Mouse (Mus musculus): ENCODE measurements at regions not wholly inside any gene's neighbourhood (a gene's known extent, or its start where the extent isn't known, plus 50 kb on each side); places are given as distances from the start of the nearest gene placed in this dataset.
A peak's percentile ranks its signal among the peaks of the same experiment; 100 is the strongest.

GRCm38 (mm10) chr15:93961950-93962349 is 366.3 kb upstream of the Prickle1 start:
- DNase-seq, result no peak

GRCm38 (mm10) chr15:93959931-93960330 is 364.2 kb upstream of the Prickle1 start:
- no peak for DNase-seq

GRCm38 (mm10) chr15:93958086-93958485 is 362.4 kb upstream of the Prickle1 start:
- no peak for DNase-seq

DNA sequence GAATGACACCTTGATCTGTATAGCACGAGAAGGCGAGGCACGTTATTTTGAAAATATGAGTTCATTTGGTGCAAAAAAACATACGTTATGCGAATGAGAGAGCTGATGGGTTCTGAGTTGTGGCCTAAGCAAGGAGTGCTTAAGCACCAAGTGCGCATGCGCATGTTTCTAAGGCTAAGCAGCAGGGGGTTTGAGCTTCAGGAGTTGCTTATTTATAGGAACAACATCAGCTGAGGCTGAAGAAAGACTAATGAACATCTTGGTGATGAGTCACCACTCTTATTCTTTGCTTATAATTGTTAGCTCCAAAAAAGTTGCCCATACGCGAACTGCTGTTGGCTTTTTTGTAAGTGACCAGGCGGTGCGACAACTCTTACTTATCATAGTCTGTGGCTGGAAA is 361.1 kb upstream of the Prickle1 start:
- DNase-seq, result no peak

DNA sequence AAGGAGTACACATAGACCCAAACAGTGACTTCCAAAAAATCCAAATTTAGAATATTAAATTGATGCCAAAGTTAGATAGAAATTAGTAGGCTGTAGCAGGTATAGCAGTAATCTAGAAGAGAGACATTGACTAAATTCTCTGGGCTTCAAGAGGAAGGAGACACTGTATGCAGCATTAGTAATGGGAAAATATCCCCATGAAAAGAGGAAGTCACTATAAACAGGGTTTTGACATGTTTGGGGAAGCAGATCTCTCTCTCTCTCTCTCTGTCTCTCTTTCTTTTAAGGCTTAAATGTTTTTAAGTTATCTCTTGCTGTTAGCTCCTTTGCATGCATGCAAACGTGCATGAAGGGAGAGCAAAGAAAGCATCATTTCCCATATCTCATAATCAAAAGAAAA is 357.9 kb upstream of the Prickle1 start:
- no peak for DNase-seq

- no peak for DNase-seq
Measured at GRCm38 (mm10) chr15:93950441-93950840, 354.8 kb upstream of the Prickle1 start.

DNA sequence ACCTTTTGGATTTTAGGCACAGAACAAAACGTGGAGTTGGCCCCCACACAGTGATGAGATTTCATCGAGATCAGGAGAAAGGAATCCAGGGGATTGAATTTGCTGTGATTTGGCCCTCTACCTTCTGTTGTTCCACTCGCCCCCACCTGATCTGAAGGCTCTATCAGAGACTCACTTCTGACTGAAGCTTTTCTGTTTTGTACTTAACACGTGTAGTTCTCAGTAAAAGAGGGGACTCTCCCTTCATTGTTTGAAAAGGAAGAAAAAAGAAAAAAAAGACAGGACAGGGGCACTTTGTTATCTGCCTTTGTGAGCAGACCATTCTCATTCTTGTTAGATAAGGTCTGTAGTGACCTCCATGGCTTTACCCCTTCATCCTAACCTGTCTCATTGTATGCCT is 353.2 kb upstream of the Prickle1 start:
- DNase-seq, result no peak

- no peak for DNase-seq
Measured at GRCm38 (mm10) chr15:93943545-93943944, 347.9 kb upstream of the Prickle1 start.

GRCm38 (mm10) chr15:93932971-93933496 is 337.3 kb upstream of the Prickle1 start:
- no peak for DNase-seq

DNA sequence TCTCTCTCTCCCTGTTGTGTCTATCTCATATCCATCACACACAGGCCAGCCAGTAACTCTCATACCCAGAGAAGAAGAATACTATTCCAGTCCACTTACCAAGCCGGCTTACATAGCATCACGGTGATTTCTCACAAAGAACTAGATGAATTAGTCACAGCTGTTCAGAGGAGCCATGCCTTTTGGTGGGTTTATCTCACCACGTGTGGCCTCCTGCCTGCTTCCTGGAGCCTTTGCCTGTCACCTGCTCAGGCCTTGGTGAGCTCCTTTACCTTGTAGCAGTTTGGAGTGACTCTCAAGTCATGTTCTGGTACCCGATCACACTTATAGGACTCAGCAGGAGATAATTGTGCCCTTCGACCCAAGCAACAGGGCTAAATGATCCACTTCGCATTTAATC is 331.2 kb upstream of the Prickle1 start:
- DNase-seq, result no peak

DNA sequence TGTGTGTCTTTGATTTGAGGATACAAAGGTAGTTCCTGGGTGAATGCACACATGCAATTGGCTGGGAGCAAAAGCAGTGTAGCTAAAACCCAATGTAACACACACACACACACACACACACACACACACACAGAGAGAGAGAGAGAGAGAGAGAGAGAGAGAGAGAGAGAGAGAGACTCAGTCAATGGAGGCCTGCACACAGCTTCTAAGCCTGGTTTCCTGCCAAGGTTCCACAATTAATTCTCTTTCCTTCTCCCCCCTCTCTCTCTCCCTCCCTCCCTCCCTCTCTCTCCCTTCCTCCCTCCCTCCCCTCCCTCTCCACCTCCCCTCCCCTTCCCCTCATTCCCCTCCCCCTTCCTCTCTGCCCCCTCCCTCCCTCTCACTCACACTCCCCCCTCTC is 330.6 kb upstream of the Prickle1 start:
- no peak for DNase-seq

- DNase-seq, result no peak
Measured at GRCm38 (mm10) chr15:93921457-93922234, 326.0 kb upstream of the Prickle1 start.

DNA sequence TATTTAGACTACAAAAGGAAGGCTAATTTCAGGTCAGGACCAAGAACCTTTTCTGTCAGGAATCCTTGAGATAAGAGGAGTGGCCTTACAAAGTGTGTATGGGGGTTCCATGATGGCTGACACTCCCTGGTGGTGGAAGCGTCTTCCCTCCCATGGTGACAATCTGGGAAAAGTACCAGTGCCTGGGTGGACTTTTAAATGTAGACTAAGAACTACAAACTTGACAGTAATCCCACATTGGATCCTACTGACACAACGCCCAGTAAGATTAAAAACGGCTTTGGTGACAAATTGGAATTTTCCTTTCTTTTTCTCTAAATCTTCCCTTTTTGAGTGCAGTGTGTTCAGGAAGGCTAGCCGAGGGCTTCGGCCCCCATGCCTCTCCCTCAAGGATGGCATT is 325.3 kb upstream of the Prickle1 start:
- DNase-seq, result no peak

DNA sequence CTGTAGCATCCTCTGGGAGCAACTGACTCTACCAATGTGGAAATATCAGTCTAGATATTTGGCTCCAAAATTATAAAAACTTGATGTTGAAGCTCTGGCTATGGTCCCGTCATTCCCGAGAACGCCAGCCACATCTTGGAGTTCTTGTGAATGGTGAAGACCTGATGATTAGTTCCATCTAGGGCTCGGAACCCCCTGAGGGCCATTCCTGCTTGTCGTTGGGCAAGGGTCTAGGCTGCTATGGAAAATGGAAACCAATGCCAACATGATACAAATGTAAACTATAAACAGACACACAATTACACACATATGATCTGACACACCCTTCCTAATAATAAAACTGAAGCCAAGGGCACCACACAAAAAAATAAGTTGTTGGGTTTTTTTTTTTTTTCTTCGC is 323.9 kb upstream of the Prickle1 start:
- no peak for DNase-seq

- no peak for DNase-seq
Measured at GRCm38 (mm10) chr15:93916856-93917255, 321.2 kb upstream of the Prickle1 start.

GRCm38 (mm10) chr15:93913462-93913861 is 317.8 kb upstream of the Prickle1 start:
- no peak for DNase-seq

GRCm38 (mm10) chr15:93913041-93913440 is 317.4 kb upstream of the Prickle1 start:
- no peak for DNase-seq

DNA sequence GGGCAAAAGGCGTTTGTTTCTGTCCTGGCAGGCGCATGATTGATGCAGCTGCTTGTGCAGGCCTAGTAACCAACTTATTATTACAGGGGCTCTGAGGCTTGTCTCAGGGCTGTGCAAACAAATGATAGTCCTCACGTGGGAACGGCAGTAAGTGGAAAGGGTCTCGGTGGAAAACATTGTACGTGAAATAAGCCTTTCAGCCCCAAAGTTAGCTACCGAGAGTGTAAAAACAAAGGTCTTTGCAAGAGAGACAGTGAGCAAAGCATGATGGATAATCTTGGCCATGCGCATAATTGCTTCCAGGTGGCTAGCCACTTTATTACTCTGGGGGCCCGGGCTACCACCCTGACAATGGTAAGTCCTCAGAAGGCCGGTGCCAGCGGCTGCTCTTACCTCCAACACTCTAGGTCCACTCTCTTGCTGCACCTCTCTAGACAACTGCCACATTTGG is 315.3 kb upstream of the Prickle1 start:
- no peak for DNase-seq

GRCm38 (mm10) chr15:93910158-93910557 is 314.5 kb upstream of the Prickle1 start:
- DNase-seq, result no peak

GRCm38 (mm10) chr15:93903671-93904603 is 308.2 kb upstream of the Prickle1 start:
- DNase-seq, result no peak

GRCm38 (mm10) chr15:93882826-93883225 is 287.1 kb upstream of the Prickle1 start:
- peak; percentile 36 for DNase-seq

- no peak for DNase-seq
Measured at GRCm38 (mm10) chr15:93881276-93881675, 285.6 kb upstream of the Prickle1 start.

- no peak for DNase-seq
Measured at GRCm38 (mm10) chr15:93880302-93880701, 284.6 kb upstream of the Prickle1 start.

All from adrenal gland, postnatal 10 days (tissue).